Mouse (Mus musculus) gastrocnemius, postnatal 36 days (tissue): ENCODE data around the gene P4ha1. TPM values are rescaled to one million over a fixed set of nuclear protein-coding genes. Genes with fewer than 3 reads are reported as not detected.

Experiments
- DNase-seq, 2 experiments: peaks; one replicate each; pipeline ENCODE4 v3.0.0; 2022
- intact Hi-C: fragments of 180-260 bp; cut with DNase I; formaldehyde crosslinking; loops from one replicate; pipeline ENCODE4 v1.15.1; 2025
- total RNA-seq, 2 experiments: library from RNA; stranded (reverse); gene quantifications; 2 replicates each; pipeline ENCODE4 v1.2.3; 2021

P4ha1 gene
- total RNA-seq, 2 experiments from 2014 or later, result 21.9 to 31.7 TPM

GRCm38 (mm10) chr10:59321112-59321511 lies 2.0 kb upstream of the P4ha1 start:
- DNase-seq, result no peak
- intact Hi-C loops, result no loop called here

GRCm38 (mm10) chr10:59322271-59322670 lies 825 bp upstream of the P4ha1 start:
- DNase-seq, result no peak
- intact Hi-C loops, result no loop called here

DNA sequence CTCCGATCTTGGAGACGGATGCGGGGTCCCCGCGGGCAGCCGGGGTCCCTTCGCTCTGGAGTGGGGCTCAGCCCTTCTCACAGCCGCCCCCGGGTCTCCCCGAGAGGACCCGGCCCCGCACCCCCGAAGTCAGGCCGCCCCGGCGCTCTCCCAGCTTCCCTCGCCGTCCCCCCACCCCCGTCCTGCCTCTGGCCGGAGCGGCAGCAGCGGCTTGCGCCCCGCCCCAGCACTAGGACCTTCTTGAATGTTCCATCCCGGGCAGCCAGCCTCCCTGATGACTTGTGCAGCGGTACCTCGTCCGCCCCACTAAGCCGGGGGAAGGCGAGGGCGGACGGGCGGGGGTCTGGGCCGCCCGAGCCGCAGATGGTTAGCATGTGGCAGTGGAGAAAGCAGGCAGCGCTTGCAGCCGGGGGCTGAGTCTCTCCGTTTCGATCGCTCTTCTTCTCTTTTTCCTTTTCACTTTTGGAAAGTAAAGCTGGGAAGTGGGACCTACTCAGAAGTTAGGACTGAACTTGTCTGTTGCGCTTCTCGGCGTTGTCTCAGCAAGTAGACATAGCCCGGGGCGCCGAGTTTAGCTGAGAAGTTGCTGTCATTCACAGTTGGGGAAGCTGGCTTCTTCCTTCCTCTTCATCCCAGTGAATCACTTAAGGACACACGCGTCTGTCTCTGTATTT lies 529 bp downstream of the P4ha1 start:
- intact Hi-C loops, result no loop called here
- DNase-seq, result peak in 1 of 2 experiments; percentile 73

- DNase-seq, result no peak
- intact Hi-C loops, result no loop called here
These were observed 1.4 kb downstream of the P4ha1 start for GRCm38 (mm10) chr10:59324311-59325165.

GRCm38 (mm10) chr10:59326612-59327315 lies 3.7 kb downstream of the P4ha1 start:
- DNase-seq, result no peak
- intact Hi-C loops, result no loop called here

DNA sequence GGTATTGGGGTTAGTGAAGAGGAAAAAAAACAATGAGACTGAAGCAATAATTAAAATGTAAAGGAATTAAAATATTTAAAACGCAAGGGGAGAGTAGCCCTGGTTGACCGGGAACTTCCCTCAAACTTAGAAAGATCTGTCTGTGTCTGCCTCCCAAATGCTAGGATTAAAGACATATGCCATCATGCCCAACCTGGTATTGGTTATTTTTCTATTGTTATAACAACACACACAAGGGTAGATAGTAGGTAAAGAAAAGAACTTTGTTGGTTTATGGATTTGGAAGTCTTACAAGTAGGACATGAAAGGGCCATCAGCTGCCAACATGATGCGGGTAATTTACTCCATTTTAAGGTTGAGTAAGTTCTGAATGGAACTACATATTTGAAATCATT lies 4.2 kb downstream of the P4ha1 start:
- no peak for DNase-seq
- intact Hi-C loops, result no loop called here

DNA sequence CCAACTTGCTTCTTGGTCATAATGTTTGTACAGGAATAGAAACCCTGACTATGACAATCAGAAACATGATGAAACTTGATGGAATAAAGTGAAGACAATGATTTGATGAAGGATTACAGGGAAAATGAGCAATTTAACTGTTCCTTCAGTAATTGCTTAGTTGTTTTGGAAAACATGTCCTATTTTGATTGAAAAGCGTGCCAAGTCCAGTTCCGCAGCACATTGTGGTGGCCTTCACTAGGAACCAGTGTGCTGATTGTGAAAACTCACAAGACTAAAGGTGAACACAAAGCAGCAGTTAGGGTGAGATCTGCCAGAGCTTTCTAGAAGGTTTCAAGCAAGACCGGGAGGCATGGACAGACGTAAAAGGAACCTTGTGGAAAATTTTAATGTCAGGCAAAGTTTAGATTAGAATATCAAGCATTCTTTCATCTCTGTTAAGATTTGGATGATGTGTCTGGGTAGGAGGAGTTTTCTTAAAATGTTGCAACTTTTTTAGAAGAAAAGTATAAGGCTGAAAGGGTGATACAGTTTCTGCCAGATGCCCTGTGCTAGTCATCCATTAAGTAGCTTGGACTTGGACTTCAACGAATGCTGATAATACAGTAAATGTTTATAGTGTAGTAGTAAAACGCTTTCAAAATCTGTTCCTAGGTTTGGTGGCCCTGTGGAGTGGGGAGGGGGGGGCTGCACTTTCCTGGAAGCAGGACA lies 8.6 kb downstream of the P4ha1 start:
- intact Hi-C loops, result no loop called here
- DNase-seq, result no peak

DNA sequence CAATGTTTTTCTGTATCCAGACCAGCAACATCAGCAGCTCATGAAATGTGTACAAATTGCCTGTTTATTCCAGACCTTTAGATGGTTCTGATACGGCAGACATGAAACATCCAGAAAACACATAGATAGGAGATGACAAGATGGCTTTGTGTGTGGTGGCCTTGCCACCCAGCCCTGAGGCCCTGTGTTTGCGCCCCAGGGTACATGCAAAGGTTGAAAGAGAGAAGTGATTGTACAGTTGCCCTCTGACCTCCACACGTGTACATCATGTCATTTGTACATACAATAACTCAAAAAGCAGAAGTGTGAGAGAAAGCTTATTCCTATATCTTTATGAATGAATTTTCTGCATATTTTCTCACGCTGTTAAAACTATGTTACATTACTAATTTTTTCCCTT lies 10.3 kb downstream of the P4ha1 start:
- intact Hi-C loops, result no loop called here

DNA sequence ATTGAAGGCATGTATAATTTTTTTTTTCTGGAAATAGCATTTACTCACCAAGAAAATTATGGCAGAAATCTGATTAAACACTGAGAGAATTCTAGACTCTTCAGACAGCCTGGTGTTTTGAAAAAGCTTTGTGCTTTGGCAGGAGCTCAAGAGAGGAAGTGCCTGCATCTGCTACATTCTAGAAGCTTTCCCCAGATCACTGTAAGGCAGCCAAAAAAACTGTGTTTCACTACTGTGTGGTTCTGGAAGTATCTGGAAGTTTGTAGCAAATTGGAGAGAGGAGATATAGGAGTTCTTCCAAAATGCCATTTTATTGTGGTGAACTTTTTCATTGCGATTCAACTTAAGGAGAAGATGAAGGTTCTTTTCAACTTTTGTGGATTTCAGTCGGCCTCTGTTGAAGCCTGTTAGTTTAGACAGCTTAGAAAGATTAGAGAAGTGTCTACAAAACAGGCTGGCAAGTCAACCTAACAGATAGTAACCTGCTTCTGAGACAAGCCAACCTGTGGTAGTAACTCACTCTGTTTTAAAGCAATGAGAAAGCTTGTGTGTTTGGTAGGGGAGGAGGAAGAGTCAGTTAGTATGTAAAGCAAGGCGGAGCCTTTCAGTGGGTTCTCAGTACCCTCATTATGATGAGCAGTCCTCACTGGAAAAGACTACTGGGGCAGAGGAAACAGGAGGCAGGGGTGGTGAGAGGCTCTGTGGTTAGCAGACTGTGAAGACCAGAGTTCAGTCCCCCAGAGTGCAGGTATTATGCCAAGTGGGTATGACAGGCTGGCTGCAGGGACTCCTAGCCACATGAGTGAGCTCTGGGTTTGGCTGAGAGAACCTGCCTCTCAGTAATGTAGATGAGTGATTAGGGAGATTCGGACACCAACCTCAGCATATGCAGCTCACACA lies 12.1 kb downstream of the P4ha1 start:
- intact Hi-C loops, result no loop called here
- peak in 1 of 2 experiments; percentile 28 for DNase-seq

More for the DNA sequence above, 10.3 kb downstream of the P4ha1 start:
- DNase-seq, result no peak

- DNase-seq, result no peak
- intact Hi-C loops, result no loop called here
These were observed 13.0 kb downstream of the P4ha1 start for GRCm38 (mm10) chr10:59336124-59336523.

DNA sequence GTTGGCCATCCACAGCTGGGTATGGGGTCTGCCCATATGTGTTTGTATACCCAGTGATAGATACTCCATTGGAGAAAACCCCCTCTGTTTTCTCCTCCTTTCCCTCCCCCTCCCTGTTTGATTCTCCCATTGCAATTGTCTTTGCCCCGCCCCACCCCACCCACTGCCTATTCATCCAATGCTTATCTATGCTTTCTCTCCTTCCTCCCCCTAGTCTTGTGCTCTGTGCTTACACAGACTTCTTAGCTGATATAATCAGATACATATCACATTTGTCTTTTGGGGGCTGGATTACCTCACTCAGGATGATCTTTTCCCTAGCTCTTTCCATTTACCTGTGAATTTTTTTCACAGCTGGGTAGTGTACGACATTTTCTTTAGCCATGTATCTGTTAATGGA lies 23.5 kb downstream of the P4ha1 start:
- intact Hi-C loops, result no loop called here
- DNase-seq, result no peak

GRCm38 (mm10) chr10:59348200-59348599 lies 25.1 kb downstream of the P4ha1 start:
- intact Hi-C loops, result no loop called here
- no peak for DNase-seq

GRCm38 (mm10) chr10:59349536-59349935 lies 26.4 kb downstream of the P4ha1 start:
- no peak for DNase-seq
- intact Hi-C loops, result no loop called here

DNA sequence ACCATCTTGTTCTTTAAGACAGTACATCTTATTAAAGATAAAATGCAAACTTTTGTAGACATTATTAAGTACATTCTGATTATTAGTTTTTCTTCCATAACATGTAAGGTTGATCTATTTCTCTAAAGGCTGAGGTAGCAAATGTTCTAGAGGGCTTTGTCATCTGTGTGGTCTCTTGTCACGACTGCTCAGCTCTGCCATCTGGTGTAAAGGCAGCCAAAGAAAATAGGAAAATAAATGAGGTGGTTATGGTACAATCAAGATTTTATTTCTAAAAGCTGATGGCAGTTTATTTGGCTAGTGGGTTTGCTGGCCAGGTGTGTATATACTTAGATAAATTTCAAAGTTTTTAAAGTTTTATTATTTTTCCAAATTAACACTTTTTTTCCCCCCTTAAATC lies 30.0 kb downstream of the P4ha1 start:
- intact Hi-C loops, result no loop called here
- no peak for DNase-seq

GRCm38 (mm10) chr10:59354120-59354519 lies 31.0 kb downstream of the P4ha1 start:
- no peak for DNase-seq
- intact Hi-C loops, result no loop called here

DNA sequence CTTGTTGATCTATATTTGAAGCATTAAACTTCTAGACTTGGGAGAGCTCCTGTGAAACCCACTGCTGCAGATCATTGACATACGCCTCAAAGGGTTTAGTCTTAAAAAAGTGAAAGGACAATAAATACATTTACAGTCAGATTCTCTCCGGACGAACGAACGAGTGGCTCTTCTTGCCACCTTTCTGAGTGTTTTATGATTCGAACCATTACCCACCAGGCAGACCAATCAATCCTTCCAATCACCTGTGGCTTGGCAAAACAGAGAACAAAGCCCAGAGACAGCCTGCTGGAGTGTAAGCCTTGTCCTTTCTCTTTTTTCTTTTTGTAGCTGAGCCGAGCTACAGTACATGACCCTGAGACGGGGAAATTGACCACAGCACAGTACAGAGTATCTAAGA lies 31.9 kb downstream of the P4ha1 start:
- intact Hi-C loops, result loop anchor here (5.0 kb wide), 1 partner anchor 58 kb away; no protein-coding TSS in a partner anchor

DNA sequence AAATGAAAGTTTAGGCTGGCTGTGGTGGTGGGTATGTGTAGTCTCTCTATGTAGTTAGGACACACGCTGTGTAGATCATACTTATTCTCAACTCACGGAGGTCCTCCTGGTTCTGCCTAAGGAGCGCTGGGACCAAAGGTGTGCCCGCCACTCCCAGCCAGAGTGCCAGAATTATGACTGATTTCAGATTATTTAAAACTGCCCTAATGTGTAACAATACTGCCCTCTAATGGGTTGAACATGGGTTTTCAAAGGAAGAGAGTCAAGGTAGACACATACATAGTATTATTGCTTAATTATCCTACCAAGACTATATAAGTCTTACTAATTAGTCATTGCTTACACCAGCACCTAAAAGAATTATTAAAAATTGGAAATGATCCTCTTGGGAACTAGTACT lies 35.6 kb downstream of the P4ha1 start:
- DNase-seq, result no peak
- intact Hi-C loops, result loop anchor here (2.0 to 5.0 kb wide), 2 partner anchors 50 to 61 kb away; no protein-coding TSS in a partner anchor

More for the DNA sequence above, 31.9 kb downstream of the P4ha1 start:
- DNase-seq, result no peak

- intact Hi-C loops, result no loop called here
- DNase-seq, result no peak
These were observed 40.1 kb downstream of the P4ha1 start for GRCm38 (mm10) chr10:59363208-59363607.

DNA sequence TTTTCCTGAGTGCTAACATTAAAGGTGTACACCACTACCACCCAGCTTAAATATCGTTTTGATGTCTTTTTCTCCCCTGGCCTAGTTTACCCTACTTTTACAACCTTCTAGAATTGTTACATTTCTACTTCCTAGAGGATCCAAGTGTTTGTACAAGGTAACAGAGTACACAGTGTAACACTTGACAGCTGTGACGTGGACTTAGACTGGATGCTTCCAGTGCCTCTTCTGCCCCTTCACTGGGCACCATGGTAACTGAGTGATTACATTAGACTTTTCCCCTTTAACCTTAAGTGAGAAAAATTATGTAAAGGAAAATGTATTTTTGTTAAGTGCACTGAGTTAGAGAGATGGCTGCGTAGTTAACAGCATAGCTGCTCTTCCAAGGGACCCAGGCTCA lies 41.5 kb downstream of the P4ha1 start:
- intact Hi-C loops, result no loop called here
- DNase-seq, result no peak
